Mouse (Mus musculus) left cerebral cortex, adult 11 months (tissue): Measurements from ENCODE around the gene Psors1c2.

Source experiments
- DNase-seq: peaks from one replicate; pipeline ENCODE4 v3.0.0; 2022; ENCODE audit warnings: low spot score

The Psors1c2 gene

DNA sequence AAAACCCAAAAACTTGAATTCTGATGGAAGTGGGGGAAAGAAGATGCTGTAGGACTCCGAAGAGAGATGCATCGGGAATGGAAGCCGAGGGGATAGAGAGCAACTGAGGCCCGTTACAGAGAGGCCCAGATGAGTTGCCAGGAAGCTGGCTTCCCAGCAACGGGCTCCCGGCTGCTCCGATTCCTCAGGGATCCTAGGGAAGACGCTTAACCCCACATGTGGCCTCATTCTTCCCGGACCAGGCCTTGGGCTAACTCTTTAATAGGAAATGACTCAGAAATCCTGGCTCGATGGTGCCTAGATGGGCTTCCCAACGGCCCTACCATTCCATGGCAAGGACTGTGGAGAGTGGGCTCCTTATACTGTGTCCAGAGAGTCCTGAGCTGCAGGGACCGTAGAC lies 15.5 kb upstream of the Psors1c2 start:
- DNase-seq = no peak

DNA sequence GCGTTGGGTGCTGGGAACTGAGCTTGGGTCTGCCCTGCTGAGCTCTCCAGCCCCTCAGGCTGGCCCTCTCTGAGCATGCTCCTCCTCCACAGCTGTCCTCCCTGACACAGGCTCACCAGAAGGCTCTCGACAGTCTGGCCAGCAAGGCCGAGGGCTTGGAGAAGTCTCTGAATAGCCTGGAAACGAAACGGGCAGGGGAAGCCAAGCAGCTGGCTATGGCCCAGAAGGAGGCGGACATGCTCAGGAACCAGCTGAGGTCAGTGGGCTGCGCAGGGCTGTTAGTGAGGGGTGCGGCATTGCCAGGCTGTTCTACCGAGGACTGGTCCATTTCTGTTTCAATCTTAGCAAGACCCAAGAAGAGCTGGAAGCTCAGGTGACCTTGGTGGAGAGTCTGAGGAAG lies 8.6 kb upstream of the Psors1c2 start:
- DNase-seq = no peak

GRCm38 (mm10) chr17:35526644-35527043 lies 6.4 kb upstream of the Psors1c2 start:
- no peak for DNase-seq

- no peak for DNase-seq
Observed at GRCm38 (mm10) chr17:35532360-35532759, 641 bp upstream of the Psors1c2 start.

DNA sequence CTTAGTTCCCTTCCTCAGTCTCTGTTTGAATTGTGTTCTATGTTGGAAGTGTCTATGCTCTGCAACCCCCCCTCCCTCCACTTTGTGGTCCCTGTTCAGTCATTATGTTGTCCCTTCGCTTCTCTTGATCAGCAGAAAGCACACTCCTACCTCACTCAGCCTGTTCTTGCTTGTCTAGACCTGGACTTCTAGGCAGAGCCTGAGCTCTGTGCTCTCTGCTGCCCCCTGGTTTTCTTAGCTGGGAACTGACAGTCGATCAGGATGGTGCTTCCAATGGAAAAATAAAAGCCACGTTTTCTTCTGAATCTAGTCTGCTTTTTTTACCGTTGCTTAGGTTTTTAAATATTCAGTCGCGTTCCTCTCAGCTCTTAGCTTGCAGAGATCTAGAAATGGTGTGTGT lies 1.3 kb downstream of the Psors1c2 start:
- DNase-seq = peak; percentile 67

DNA sequence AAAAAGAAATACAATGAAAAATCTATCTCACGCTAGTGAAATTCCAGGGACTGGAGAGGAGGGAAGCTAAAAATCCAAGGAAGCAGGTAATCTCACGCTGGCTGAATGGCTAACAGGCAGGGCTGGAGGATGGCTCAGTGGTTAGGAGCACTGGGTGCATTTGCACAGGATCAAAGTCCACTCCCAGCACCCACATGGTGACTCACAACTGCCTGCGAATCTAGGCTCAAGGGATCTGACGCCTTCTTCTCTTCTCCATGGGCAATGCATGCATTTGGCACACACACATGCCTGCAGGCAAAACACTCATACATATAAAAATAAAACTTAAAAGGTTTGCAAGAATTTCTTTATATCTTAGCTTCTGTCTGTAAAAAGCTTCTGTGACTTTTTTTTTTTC lies 4.4 kb downstream of the Psors1c2 start:
- no peak for DNase-seq

DNA sequence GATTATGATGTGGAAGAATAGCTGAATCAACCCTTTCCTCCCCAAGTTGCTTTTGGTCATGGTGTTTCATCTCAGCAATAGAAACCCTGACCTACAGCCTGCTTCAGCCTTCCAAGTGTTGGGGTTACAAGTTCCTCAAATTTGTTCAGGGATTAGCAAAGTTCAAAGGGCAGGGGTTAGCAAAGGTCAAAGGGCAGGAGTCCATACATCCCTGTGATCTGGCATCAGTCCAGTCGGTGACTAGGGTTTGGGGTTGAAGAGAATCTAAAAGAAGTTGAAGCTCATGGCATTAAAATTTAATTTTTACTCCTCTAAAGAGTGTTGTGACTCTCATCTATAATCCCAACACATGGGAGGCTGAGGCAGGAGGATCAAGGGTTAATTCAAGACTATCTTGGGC lies 5.5 kb downstream of the Psors1c2 start:
- no peak for DNase-seq

- no peak for DNase-seq
Observed at GRCm38 (mm10) chr17:35539540-35539939, 6.5 kb downstream of the Psors1c2 start.

DNA sequence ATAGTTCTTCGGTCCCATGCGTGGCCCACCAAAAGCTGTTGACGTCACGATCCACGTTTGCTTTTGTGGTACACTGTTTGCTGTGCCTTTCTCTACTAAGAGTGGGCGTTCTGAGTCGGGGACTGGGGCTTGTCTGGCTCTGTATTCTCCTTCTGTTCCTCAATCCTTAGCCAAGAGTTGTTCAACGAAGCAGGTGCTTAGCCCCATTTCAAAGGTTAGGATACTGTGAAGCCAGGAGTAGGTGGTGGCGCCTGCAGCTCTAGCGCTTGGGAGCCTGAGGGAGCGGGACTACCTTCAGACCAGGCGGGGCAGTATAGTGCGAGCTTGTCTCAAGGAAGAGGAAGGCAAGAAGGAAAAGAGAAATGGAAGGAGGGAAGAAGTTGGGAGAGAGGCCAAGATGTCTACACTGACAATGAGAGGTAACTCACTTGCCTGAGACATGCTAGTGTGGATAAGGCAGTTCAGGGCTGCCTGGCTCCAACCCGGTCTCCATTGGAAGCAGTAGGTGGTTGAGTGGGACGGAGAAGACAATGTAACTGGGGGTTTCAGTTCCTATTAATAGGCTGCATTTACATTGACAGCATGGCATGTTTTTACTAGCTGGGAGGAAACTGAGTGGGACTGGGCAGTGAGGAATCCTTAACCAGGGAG lies 9.9 kb downstream of the Psors1c2 start:
- DNase-seq = no peak

- no peak for DNase-seq
Observed at GRCm38 (mm10) chr17:35543412-35543861, 10.4 kb downstream of the Psors1c2 start.

DNA sequence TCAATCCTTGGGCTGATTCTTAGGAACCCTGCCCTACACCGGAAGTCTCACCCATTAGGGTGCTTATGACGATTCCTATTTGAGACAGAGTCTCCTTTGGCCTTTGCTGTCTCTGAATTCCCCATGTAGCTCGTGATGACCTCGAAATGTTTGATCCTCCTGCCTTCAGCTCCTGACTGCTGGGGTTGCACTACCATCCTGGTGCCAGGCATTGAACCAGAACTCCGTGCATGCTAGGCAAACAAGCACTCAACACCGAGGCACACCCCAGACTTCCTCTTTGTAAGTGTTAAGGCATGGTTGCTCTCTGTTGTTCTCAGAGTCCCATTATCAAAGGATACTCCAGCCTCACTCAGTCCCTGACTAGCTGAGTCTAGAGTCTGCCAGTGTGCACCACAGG lies 11.0 kb downstream of the Psors1c2 start:
- no peak for DNase-seq

- no peak for DNase-seq
Observed at GRCm38 (mm10) chr17:35544680-35545079, 11.7 kb downstream of the Psors1c2 start.

GRCm38 (mm10) chr17:35547465-35547864 lies 14.5 kb downstream of the Psors1c2 start:
- DNase-seq = no peak

GRCm38 (mm10) chr17:35548636-35549035 lies 15.6 kb downstream of the Psors1c2 start:
- DNase-seq = no peak

DNA sequence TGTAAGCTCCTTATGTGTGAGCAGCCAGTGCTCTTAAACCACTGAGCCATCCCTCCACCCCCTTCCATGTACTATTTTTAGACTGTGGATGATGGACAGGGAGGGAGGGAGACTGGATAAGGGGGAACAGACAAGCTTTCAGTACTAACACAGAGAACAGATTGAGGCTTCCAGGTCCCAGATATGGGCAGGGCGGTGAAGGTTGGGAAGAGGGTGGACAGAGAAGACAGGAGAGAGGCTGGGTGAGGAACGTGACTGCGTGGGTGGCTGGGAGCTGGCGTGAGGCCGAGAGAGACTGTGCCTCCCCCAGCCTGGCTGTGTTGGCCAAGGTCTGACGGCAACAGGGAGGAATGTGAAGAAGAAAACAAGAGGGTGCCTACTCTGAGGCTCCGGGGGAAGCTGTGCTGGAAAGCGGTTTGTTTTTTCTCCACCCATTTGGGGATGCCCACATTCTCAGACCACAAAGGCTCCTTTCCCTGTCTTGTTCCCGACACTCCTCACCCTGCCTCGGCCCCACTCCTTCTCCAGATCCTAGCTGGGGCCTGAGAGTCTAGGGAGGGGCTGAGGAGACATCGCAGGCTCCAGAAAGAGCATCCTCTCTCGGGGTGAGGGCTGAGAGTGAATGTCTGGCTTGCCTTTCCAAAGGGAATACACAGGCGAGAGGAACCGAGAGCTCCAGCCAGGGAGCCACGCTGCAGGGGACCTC lies 16.6 kb downstream of the Psors1c2 start:
- peak; percentile 71 for DNase-seq

DNA sequence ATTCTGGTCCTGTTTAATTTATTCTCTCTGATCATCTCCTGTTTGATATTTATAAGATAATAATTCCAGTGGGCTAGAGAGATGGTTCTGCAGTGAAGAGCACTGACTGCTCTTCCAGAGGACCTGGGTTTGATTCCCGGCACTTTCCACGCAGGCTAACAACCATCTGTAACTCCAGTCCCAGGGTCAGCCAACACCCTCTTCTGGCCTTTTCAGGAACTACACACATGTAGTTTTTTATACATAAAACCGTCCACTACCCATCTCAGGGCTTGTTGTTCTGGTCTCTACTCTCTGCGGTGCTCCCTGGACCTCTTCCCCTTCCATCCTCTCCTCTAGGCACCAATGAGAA lies 17.1 kb downstream of the Psors1c2 start:
- DNase-seq = no peak

- DNase-seq = no peak
Observed at GRCm38 (mm10) chr17:35550871-35551270, 17.9 kb downstream of the Psors1c2 start.

DNA sequence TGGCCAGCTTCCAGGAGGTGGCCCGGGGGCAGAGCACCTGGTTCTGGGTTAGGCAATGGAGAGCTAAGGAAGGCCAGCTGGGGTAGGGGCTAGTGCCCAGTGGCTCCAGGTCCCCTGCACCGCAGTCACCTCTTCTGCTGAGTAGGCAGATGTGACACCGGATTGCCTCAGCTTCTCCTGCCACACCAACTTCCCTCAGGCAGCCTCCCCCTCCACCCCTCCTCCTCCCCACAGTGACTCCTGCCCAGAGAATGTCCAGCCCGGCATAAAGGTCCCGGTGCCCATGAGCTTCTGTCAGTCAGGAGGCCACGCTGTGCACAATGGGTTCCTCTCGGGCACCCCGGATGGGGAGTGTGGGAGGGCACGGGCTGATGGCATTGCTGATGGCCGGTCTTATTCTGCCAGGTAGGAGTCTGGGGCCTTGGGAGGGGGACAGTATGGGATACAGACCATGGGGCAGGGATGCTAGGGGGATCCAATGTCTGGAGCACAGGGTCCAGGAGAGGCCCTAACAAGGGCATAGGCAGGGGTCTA lies 18.9 kb downstream of the Psors1c2 start, which contains the start of gene Cdsn:
Gene Cdsn, plus strand, starts transcription at position 248 of the 534 bp plus-strand sequence.
- no peak for DNase-seq

GRCm38 (mm10) chr17:35554321-35554720 lies 21.3 kb downstream of the Psors1c2 start:
- DNase-seq = no peak

GRCm38 (mm10) chr17:35554761-35555397 lies 21.9 kb downstream of the Psors1c2 start:
- DNase-seq = no peak

- no peak for DNase-seq
Observed at GRCm38 (mm10) chr17:35556186-35556765, 23.3 kb downstream of the Psors1c2 start.

DNA sequence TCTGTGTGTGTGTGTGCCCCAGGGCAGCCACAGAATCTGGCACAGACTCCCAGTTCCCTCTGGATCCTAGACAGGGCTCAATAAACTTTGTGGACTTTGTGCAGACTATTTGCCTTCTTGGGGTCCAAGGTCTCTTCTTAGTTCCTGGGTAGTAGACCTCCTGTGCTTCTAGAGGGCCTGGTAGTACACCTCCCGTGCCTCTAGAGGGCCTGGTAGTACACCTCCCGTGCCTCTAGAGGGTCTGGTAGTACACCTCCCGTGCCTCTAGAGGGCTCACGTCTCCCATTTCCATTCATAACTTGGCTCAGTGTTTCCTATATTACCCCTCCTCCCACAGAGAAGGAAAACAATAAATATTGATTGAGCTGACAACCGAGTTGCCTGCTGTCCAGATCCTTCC lies 23.8 kb downstream of the Psors1c2 start:
- no peak for DNase-seq

- DNase-seq = no peak
Observed at GRCm38 (mm10) chr17:35557351-35557750, 24.4 kb downstream of the Psors1c2 start.
